Mouse (Mus musculus) R1 (cell line): ENCODE measurements at regions not wholly inside any gene's neighbourhood (a gene's known extent, or its start where the extent isn't known, plus 50 kb on each side); places are given as distances from the start of the nearest gene placed in this dataset.

Experiments used
- DNase-seq: peaks from one replicate; pipeline ENCODE4 v3.0.0-alpha.2; 2018; ENCODE audit warnings: low read depth, low spot score

DNA sequence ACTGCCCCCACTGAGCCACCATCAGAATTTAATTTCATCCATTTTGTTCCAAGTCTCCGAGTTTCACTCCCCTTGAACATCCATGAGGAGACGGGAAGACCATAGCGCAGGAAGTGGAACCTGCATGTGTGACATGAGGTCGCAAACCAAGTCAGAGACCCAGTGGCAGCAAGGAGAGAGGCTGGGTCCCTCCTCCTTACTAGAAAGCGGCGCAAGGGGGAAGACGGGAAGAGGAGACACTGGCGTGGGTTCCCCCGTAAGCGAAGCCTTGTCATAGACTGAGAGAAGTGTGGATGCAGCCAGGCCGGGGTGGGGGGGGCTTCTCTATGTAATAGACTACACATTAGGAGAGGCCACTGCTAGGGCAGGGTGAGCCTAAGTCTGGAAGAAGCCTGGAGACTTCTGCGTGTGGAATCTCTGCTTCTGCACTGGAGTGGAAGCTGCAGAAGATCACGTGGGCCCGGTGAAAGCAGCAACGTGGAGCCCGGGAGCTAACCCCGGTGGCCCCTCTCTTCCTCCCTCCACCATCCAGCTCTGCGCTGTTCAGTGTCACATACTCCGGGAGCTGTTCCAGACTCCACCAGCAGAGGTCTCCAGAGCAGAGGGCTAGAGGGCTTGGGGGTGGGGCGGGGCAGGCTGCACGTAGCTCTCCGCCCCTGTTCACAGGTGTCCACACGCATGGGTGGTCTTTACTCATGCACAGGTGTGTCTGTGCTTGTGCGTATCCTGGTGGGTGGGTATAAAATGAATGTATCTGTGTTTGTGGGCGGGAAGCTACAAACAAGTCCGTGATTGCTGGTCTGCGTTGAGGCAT, 159.4 kb downstream of the Zfp36l2 start:
- peak; percentile 88 for DNase-seq

DNA sequence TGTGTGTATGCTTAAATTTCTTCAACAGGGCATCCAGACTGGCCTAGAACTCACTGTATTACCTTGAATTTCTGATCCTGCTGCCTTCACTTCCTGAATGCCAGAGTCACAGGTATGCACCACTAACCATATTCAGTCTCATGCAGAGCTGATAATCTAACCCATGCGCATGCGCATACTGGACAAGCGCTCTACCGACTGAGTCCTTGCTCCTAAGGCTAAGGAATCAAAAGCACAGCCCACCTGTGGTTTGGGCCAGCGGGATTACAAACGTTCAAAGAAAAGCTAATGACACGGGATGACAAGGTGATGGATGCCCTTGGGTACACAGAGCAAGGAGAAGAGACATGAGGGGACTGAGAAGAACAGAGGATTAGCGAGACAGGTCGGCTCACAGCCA, 160.5 kb downstream of the Zfp36l2 start:
- DNase-seq = peak; percentile 74

DNA sequence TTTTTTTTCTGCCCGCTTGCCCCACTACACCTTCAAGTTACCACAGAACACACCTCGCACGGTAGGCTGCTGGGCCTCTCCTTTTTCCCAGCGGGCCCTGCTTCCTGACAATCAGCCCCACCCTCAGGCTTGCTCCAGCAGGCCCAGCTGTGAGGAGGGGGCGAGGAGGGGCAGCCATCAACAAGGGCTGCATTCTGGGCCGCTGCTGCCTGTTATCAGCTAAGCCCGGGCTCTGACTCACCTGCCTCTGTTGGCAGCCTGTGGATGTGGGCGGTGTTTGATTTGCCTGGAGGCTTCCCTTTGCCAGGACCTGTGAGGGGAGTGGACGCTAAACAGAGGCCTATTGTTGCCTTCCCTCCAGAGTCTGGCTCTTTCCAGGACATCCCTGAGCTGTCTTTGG, 161.6 kb downstream of the Zfp36l2 start:
- DNase-seq = peak; percentile 45

DNA sequence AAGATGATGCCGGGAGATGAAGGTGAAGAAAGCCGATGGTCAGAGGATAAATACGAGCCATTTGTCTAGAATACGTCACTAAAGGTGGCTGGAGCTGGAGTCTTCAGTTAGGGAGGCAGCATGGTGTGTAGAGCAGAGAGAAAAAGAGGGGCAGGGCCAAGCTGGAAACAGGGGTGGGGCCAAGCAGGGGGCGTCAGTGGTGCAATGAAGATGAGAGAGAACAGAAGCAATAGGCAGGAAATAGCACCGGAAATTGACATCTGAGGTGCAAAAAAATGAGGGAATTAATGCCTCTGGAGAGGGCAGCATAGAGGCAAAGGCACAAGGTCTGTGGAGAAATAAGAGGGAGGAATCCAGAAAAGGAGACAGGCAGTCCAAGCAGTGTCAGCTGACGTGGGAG, 165.4 kb downstream of the Zfp36l2 start:
- DNase-seq = no peak

DNA sequence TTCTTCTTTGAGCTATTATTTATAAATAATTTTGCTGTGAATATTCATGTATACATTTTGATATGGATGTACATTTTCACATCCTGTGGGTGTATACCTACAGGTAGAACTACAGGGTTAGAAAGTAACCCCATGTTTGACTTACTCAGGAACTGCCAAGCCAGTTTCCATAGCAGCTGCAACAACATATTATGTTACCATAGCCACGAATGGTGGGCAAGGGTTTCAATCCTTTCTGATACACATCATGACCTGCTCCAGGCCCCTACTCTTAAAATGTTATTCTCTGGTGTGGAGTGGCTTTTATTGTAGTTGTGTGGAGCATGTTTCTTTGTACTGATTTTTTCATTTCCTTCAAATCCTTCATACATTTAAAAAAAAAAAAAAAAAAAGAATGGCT, 168.9 kb downstream of the Zfp36l2 start:
- DNase-seq = no peak

DNA sequence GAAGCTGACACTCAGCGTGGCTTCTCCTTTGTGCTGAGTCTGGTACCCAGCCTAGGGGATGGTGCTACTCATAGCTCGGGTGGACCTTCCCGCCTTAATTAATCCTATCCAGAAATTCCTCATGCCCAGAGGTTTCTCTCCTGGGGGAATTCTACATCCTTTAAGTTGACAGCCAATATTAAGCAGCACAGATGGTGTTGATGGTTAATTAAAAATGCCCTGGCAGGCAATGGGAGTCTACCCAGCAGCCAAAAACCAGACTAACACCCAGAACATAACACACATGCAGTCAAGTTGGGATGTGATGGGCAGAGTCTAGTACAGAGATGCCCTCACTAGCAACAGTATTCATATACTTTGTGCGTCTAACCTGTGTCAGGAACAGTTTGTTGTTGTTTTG, 169.9 kb downstream of the Zfp36l2 start:
- DNase-seq = no peak

DNA sequence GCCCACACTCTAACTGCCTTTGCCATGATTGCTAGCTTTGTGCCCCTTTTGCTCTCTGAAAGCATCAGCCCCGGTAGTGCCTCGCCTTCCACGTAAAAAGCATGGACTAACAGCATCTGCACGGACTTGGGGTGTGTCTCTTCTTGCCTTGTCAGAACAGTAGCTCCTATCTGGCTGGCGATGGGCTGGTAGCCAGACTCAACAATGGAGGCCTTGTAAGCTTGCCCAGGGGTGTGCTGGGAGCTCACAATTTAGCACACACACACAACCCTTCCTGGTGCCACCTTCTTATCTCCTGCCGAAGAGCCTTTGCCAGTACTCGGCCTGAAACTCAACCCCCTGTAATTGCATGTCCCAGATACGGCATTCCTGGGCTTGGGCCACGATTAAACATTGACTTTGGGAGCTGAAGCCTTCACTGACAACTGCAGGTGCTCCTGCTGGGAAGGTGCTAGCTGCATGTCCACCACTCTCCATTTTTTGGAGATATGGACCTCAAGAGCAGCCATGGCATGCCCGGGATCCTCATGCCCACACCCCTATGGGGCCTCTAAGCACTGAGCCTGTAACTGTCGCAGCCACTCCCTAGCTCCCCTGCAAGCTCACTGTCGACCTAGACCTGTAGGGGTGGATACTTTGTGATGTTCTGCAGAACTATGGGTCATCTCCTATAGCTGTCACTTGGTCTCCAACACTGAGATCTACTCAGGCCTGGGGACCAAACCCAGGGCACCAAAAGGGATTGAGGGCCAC, 166.7 kb upstream of the Haao start:
- DNase-seq = no peak

DNA sequence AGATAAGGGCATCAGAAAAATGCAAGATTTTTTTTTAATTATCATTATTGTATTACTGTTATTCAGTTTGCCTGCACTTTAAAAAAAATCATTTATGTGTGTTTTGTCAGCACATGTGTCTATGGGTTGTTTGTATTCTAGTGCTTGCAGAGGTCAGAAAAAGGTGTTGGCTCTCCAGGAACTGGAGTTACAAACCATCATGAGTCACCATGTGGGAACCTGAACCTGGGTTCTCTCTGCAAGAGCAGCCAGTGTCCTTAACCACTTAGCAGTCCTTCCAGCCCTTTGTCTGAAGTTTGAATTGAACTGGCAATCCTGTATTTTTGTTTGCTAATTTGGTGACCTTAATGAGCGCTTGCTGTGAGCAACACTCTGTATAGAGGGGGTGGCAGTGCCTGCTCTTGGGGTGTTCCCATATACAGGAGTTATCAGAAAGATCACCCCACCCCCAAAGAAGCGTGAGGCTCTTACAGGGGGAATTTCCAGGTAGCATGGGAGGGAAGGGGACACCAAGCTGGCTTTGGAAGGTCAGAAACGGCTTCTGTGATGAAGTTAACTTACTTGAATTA, 162.8 kb upstream of the Haao start:
- DNase-seq = no peak

DNA sequence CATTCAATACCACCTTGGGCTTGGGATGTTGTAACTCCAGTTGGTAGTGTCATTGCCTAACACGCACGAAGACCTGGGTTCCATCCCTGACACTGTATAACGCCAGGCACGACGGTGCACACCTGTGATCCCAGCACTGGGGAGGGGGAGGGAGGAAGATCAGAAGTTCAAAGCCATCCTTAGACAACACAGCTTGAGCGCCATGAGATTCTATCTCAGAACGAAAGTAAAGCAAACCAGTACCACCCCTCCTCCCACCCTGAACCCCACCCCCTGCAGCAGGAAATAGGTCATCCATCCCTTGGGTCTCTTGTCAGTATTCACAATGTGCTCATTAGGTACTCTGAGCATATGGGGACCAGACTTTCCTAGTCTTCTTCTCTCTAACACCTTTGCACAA, 162.2 kb upstream of the Haao start:
- DNase-seq = no peak

DNA sequence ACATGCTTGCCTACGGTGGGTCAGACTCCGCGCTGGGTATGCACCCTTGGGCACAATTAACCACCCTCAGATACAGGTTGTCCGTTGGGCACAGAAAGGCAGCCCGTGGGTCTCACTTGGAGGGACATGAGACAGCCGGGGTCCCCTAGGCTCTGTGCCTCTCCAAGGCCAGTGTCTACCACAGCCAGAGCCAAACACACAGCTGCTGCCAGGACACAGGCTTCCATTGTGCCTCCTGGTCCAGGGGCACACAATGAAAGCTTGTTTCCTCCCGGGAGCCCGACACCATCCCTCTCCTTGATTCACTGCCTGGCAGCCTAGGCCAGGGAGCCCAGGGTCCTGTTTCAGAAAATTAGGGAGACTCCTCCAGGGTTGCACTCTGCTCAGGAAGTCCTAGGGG, 161.4 kb upstream of the Haao start:
- no peak for DNase-seq

DNA sequence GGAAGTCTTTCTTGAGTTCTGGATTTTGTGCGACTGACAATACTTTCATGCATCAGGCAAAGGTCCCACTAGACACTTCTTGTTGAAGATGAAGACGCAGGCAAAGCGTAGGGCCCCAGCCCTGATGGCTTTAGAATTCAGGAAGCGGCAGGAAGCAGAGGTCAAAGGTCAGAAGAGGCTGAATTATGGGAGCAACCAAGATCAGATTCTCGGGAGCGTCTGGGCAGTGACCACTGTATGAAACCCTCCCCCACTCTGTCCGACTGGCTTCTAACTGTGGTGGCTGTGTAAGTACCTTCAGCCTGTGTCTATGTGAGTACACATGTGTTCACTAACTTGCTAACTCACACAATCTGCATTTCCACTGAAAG, 160.9 kb upstream of the Haao start:
- peak; percentile 86 for DNase-seq

DNA sequence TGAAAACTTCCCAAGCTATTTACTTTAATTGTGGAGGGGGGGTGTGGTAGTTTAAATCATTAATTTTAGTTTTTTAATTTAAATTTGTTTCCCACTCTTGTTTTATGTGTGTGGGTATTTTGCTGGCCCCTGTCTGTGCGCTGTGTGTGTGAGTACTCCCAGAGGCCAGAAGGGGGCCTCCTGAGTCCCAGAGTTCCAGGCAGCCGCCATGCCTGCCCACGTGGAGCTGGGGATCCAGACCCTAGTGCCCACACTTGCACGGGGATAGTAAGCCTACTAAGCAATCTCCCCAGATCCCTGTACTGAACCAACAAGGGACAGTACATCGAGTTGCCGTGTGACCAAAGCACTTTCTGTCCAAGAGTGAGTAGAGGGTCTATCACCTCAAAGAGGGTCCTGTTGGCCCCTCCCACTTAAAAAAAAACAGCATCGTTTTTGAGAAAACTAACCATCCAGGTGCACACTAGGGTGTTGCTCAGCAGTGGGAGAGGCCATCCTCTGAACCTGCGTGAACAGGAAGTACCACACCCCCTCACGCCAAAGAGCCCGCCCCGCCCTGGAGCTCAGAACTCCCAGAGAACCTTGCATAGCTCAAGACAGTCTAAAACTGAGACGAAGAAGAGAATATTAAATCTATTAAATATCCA, 160.4 kb upstream of the Haao start:
- DNase-seq = peak; percentile 93

DNA sequence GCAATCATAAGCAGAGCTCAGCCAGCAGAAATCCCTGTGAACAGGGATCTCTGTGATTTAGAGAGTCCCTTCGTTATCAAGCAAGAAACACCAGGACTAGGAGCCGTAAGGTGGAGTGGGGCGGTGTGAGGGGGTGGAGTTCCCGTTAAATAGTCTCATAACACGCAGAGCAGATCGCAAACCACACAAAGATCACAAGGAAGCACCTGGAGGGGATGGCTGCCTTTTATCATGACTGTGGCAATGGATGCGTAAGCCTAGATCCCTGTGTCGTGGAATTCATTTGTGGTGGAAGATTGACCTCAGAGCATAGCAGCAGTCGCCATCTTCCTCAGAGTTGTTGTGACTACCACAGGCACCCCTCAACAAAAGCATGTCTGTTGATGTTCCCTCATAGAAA, 159.0 kb upstream of the Haao start:
- no peak for DNase-seq

DNA sequence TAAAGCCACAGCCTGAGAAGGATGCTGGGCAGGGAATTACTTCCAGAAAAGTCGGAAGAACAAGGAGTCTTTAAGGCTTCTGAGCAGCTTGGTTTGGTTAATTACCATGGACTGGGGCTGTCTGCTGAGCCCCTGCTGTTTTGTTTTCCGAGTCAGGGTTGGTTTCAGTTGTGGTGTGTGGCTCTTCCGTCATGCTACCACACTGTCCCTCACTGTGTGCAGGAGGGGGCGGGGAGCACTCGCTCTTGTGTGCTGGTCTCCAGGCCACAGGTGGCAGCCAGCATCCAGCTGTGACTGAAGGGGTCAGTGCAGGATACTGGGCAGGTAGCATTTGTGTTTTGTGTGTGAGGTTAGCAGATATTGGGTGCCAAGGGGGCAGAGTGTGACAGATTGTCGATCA, 156.5 kb upstream of the Haao start:
- DNase-seq = no peak

DNA sequence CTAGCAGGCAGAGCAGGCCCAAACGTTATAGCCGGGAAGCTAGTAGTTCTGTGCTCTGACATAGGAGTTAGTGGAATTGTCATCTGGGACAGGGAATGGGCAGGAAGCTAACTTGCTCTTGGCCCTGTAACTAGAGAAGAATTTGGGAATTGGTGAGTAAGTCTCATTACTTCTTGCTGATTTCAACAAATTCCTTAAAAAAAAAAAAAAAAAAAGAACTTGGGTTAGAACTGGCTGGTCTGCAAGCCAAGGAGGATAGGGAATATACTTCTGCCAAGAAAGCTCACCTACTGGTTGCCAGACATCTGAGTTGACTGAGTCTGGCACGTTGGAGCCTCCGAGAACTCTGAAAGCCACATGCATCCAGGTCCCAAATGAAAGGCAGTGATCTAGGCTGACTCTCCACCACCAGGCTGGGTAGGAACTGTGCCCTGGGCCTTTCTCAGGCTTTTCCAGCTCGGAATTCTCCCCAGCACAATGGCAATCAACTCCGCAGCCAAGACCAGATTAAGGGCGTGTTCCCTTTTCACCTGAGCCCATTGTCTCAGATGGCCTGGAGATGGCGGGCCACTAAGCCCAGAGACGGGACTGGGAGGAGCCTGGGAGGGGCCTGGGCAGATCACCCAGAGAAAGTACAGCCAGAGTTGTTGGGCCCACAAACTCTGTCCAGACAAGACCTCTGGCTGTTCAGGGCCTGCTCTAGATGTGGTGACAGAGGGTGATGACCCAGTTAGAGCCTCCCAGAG, 155.9 kb upstream of the Haao start:
- peak; percentile 94 for DNase-seq

DNA sequence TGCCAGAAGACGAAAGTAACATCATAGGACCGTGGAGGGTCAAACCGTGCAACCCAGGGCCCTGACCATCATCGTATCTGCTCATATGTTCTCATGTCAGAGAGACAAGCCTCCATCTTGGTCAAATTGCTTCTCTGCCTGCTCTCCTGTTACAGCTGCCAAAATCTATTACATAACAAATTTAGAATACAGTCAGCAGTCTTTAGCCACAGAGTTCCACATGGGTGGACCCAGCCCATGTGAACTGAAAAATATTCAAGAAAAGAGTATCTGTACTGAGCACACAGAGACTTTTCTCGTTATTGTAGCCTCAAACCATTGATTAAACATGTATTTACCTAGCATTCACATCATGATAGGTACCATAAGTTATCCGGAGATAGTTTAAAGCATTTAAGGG, 155.2 kb upstream of the Haao start:
- DNase-seq = no peak

DNA sequence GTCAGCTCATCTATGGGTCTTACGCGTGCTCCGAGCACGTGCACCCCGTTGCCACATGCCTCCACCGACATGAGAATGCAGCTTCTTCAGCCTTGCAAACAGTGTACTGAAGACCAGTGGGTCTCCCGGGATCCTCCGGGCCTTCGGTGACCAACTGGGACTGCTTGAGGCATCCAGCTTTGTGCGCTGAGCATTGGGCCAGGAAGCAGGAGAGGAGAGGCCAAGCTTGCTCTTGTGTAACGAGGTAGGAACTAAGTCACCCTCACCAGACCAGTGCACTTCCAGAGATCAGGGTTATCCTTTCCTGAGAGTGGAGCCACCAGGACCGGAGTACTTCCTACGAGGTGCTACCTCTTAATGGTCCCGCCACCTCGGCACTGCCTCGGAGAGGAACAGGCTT, 154.6 kb upstream of the Haao start:
- DNase-seq = no peak

DNA sequence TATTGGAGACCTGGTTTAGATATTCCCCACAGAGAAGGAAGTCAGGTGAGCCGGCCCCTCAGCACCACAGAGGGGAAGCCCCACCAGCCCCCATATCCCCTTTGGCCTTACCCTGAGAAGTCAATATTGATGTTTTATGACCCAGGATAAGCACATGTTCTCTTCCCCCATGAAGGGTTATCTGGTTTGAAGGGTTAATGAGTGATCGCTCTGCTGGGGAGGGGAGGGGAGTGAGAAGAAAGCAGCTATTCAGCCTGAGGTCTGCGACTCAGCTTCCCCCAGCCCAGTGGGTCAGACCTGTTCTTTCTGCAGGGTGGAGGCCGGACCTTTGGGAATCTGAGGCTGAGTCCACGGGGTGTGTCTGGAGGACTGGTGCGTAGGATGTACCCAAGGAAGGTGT, 152.4 kb upstream of the Haao start:
- DNase-seq = no peak

DNA sequence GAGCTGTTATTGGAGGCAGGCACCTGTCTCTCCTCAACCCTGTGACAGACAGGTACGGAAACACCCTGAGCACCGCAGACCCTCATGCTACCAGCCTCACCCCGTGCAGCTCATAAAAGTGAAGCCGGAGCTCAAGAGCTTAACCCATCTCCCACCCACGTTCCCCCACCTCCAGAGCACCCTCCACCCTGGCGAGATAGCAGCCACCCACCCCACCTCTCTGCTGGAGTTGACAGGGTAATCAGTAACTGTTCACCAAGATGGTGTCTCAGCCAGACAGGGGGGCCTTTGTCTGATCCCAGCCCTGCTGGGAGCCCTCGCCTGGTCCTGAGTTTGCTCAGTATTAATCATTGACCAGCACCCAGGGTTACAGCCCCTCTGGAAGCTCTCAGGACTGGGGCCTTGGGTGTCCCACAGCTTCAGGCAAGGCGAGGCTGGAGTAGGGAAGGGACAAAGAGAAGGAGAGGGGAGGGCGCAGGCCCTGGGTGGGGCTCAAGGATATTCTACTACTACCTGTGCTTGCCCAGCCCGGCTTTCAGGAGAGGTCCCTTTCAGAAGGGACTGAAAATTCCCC, 151.3 kb upstream of the Haao start:
- DNase-seq = no peak

DNA sequence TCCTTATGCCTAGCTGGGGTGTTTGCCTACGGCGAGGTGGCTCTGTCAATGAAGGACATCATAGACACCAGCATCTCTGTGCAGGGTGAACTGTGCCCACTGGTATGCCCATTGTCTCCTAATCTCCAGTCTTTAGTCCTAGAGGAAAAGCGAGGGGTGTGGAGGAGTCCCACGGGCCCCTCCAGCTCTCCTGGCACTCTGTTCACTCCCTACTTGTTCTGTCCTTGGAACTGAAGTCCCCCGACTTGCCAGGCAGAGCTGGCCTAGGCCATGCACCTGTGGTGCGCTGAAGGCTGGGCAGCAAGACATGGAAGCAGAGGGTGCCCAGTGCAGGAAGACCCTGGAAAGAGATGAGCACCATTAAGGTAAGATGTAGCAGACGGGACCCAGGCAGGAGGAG, 150.6 kb upstream of the Haao start:
- DNase-seq = no peak

DNA sequence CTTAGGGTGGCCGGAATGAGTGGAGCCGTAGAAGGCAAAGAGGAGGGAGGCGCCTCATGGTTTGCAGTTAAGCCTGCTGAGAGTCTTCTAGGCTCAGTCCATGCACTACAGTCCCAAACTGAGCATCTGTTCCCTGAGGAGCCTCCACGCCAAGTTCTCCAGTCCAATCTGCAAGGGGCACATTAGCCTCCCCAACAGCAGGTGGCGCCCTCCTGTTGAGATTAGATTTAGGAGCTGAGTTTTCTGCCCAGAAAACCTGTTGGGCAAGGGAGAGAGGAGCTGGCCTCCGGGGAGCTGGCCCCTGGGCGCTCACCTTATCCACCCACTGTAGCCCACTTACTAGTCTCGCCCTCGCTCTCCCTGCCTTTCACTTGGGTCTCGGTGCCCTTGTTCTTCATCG, 150.0 kb upstream of the Haao start:
- peak; percentile 76 for DNase-seq
